Mouse (Mus musculus): Measurements from ENCODE around the gene Zbtb22. TPM values are rescaled to one million over a fixed set of nuclear protein-coding genes. Genes with fewer than 3 reads are reported as not detected.
"Not testable (repeated sequence)": the region's sequence is repeated elsewhere in the genome, so short reads cannot be mapped to it uniquely, and the experiment has no call there.

Gene Zbtb22
- polyA plus RNA-seq, 1 experiment from 2014 or later, result 11.3 TPM

GRCm38 (mm10) chr17:33892429-33892828 lies 23.3 kb upstream of the Zbtb22 start:
- no peak for ATAC-seq (replicated peaks; ENCODE audit: insufficient number of reproducible peaks, insufficient read depth, low FRiP score, low read depth)
- Histone ChIP-seq H3K4me3 (no peak overlapping the region), H3K36me3 (no peaks in the 10 kb centered on the region), H3K4me2 (no peak overlapping the region), H3K27ac (no peak overlapping the region), H3K4me1 (replicated peaks) (peaks cover 16% of the 10 kb centered on the region), H3K9me3 (replicated peaks) (no peaks in the 10 kb centered on the region), H3K27me3 (no peaks in the 10 kb centered on the region), H3K9ac (no peak overlapping the region)
- WGBS, result 29% methylated on average over 7 of the region's 7 CpGs

- ATAC-seq (replicated peaks; ENCODE audit: insufficient number of reproducible peaks, insufficient read depth, low FRiP score, low read depth); H3K4me3 ChIP-seq; H3K9ac ChIP-seq; H3K4me2 ChIP-seq; H3K36me3 ChIP-seq; H3K9me3 ChIP-seq (replicated peaks); H3K27me3 ChIP-seq; H3K27ac ChIP-seq: not testable (repeated sequence)
- peaks cover 12% of the 10 kb centered on the region for H3K4me1 ChIP-seq (replicated peaks)
- WGBS, result 74% methylated on average over 4 of the region's 4 CpGs
Measured at GRCm38 (mm10) chr17:33893011-33893410, 22.7 kb upstream of the Zbtb22 start.

DNA sequence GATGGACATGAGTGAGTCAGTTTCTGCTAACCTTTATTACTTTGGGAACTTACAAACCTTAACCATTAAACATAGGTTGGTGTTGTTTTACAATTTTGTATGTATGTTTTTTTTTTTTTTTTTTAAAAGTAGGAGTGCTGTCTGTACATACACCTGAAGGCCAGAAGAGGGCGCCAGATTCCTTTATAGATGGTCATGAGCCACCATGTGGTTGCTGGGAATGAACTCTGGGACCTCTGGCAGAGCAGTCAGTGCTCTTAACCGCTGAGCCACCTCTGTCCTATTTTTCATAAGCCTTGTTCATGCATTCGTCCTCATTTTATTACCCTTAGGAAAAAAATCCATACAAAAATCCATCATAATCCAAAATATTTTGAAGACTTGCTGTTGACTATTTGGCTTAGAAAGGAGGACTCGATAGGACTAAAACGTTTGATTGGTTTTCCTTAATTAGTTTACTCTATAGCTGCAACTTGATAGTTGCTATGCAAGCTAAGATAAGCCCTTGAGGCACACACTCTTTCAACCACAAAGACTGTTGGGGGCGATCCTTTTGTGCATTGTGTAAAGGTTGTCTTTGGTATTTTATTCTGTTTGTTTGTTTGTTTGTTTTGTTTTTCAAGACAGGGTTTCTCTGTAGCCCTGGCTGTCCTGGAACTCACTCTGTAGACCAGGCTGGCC lies 18.4 kb upstream of the Zbtb22 start:
- Histone ChIP-seq H3K36me3 (no peaks in the 10 kb centered on the region), H3K4me3 (no peak overlapping the region), H3K27me3 (no peaks in the 10 kb centered on the region), H3K4me2 (no peak overlapping the region), H3K9ac (no peak overlapping the region), H3K4me1 (replicated peaks) (peaks cover 5% of the 10 kb centered on the region; the same call in 1 of the 2 replicates), H3K9me3 (replicated peaks) (no peaks in the 10 kb centered on the region), H3K27ac (no peak overlapping the region)
- WGBS, result 45% methylated on average over 6 of the region's 6 CpGs
- ATAC-seq (replicated peaks; ENCODE audit: insufficient number of reproducible peaks, insufficient read depth, low FRiP score, low read depth), result no peak

DNA sequence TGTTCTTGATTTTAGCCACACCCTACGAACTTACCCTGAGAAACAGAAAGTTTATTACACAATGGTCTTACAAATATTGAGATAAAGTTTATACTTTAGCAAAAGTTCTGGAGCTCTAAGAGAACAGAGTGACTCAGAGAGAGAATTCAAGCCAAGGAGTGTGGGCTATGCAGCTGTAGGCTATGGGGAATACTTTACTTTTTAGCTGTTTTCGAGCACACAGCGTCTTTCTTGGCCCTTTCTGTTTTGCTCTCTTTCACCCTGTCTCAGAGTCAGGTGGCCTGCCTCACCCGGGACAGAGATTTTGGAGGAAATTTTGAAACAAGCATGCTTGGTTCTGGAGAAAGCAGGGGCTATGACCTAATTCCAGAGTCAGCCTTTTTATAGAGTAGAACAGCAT lies 17.5 kb upstream of the Zbtb22 start:
- not testable (repeated sequence) for H3K9ac ChIP-seq; H3K36me3 ChIP-seq; ATAC-seq (replicated peaks; ENCODE audit: insufficient number of reproducible peaks, insufficient read depth, low FRiP score, low read depth); H3K4me3 ChIP-seq; H3K9me3 ChIP-seq (replicated peaks); H3K27me3 ChIP-seq; H3K27ac ChIP-seq; H3K4me2 ChIP-seq; H3K4me1 ChIP-seq (replicated peaks)
- 83% methylated on average over 4 of the region's 4 CpGs for WGBS

- H3K36me3 ChIP-seq, result no peaks in the 10 kb centered on the region
- H3K27ac ChIP-seq, result no peak overlapping the region
- H3K9me3 ChIP-seq (replicated peaks), result no peaks in the 10 kb centered on the region
- no peaks in the 10 kb centered on the region for H3K27me3 ChIP-seq
- no peak overlapping the region for H3K9ac ChIP-seq
- peaks cover 5% of the 10 kb centered on the region; the same call in 1 of the 2 replicates for H3K4me1 ChIP-seq (replicated peaks)
- no peak overlapping the region for H3K4me3 ChIP-seq
- WGBS, result 68% methylated on average over 4 of the region's 4 CpGs
- no peak for ATAC-seq (replicated peaks; ENCODE audit: insufficient number of reproducible peaks, insufficient read depth, low FRiP score, low read depth)
- H3K4me2 ChIP-seq, result no peak overlapping the region
Measured at GRCm38 (mm10) chr17:33899642-33900041, 16.1 kb upstream of the Zbtb22 start.

DNA sequence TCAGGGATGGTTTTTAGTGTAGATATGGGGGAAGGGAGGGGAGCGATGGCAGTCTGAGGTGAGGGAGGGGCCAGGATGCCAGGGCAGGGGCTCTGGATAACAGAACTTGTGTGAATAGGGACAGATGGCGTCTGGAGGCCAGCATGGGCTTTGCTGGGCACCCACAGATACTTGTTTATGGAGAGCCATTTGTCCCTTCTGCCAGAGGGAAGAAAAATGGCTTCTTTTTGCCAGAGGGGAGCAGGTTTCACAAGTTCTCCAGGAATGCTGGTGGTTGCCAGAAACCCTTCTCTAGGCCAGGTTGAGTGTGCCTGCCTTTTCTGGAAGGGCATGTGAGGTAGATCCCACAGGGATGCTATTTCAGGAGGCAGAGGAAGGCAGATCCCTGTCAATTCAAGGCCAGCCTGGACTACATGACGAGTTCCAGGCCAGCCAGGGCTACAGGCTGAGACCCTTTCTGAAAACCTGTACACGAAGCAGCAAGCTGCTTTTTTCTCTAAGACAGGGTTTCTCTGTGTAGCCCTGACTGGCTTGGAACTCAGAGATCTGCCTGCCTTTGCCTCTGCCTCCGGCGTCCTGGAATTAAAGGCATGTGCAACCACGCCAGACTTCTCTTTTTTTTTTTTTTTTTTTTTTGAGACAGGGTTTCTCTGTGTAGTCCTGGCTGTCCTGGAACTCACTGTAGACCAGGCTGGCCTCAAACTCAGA lies 15.3 kb upstream of the Zbtb22 start:
- 49% methylated on average over 7 of the region's 7 CpGs for WGBS
- H3K27ac ChIP-seq, result no peak overlapping the region

GRCm38 (mm10) chr17:33900989-33901314 lies 14.8 kb upstream of the Zbtb22 start:
- H3K4me3 ChIP-seq, result no peak overlapping the region
- 72% methylated on average over 4 of the region's 4 CpGs for WGBS
- no peak overlapping the region for H3K27ac ChIP-seq
- no peak overlapping the region for H3K4me2 ChIP-seq
- H3K9ac ChIP-seq, result no peak overlapping the region
- no peaks in the 10 kb centered on the region for H3K9me3 ChIP-seq (replicated peaks)
- H3K4me1 ChIP-seq (replicated peaks), result peaks cover 5% of the 10 kb centered on the region; the same call in 1 of the 2 replicates
- H3K36me3 ChIP-seq, result no peaks in the 10 kb centered on the region
- H3K27me3 ChIP-seq, result no peaks in the 10 kb centered on the region
- no peak for ATAC-seq (replicated peaks; ENCODE audit: insufficient number of reproducible peaks, insufficient read depth, low FRiP score, low read depth)

More for the DNA sequence above, 15.3 kb upstream of the Zbtb22 start:
- H3K4me2 ChIP-seq, result no peak overlapping the region
- H3K4me1 ChIP-seq (replicated peaks), result peaks cover 5% of the 10 kb centered on the region; the same call in 1 of the 2 replicates
- no peaks in the 10 kb centered on the region for H3K27me3 ChIP-seq
- no peaks in the 10 kb centered on the region for H3K9me3 ChIP-seq (replicated peaks)
- H3K9ac ChIP-seq, result 0 out of 2 replicates have a peak overlapping the region, but pooled peaks have one; percentile 14
- no peak for ATAC-seq (replicated peaks; ENCODE audit: insufficient number of reproducible peaks, insufficient read depth, low FRiP score, low read depth)
- H3K36me3 ChIP-seq, result no peaks in the 10 kb centered on the region
- no peak overlapping the region for H3K4me3 ChIP-seq

- Histone ChIP-seq H3K4me1 (replicated peaks) (peaks cover 5% of the 10 kb centered on the region; the same call in 1 of the 2 replicates), H3K9me3 (replicated peaks) (no peaks in the 10 kb centered on the region), H3K27ac (peak overlapping the region; percentile 47), H3K4me3 (no peak overlapping the region), H3K9ac (no peak overlapping the region), H3K4me2 (no peak overlapping the region), H3K27me3 (no peaks in the 10 kb centered on the region), H3K36me3 (no peaks in the 10 kb centered on the region)
- ATAC-seq (replicated peaks; ENCODE audit: insufficient number of reproducible peaks, insufficient read depth, low FRiP score, low read depth), result peak; percentile 63; the same call in 1 of the 2 replicates
- 56% methylated on average over 4 of the region's 4 CpGs for WGBS
Measured at GRCm38 (mm10) chr17:33901653-33902052, 14.1 kb upstream of the Zbtb22 start.

DNA sequence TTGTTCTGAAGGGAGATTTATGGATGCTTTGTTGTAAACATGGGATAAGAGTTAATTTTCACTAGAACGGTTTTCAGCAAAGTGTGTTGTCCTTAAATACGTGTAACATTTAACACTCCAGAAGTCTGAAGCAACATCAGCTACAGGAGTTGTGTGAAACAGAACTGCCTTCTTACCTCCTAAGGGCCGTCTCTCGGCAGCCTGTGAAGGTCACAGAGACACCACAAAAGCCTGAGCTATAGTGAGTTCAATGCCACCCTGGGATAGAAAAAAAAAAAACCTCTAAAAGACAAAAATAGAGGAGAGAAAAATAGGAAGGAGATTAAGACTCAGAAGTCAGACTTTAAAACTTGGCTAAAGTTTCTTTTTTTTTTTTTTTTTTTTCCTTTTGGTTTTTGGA lies 13.6 kb upstream of the Zbtb22 start:
- Histone ChIP-seq H3K4me3 (no peak overlapping the region), H3K9ac (no peak overlapping the region), H3K9me3 (replicated peaks) (no peaks in the 10 kb centered on the region), H3K27ac (peak overlapping the region; percentile 47), H3K4me1 (replicated peaks) (peaks cover 5% of the 10 kb centered on the region; the same call in 1 of the 2 replicates), H3K4me2 (no peak overlapping the region), H3K27me3 (no peaks in the 10 kb centered on the region), H3K36me3 (no peaks in the 10 kb centered on the region)
- no peak for ATAC-seq (replicated peaks; ENCODE audit: insufficient number of reproducible peaks, insufficient read depth, low FRiP score, low read depth)
- WGBS, result 46% methylated on average over 4 of the region's 4 CpGs

GRCm38 (mm10) chr17:33902491-33902890 lies 13.2 kb upstream of the Zbtb22 start:
- H3K9me3 ChIP-seq (replicated peaks), result no peaks in the 10 kb centered on the region
- H3K4me2 ChIP-seq, result no peak overlapping the region
- H3K9ac ChIP-seq, result no peak overlapping the region
- no peak overlapping the region for H3K4me3 ChIP-seq
- H3K4me1 ChIP-seq (replicated peaks), result peaks cover 5% of the 10 kb centered on the region; the same call in 1 of the 2 replicates
- WGBS, result 77% methylated on average over 7 of the region's 7 CpGs
- H3K36me3 ChIP-seq, result no peaks in the 10 kb centered on the region
- ATAC-seq (replicated peaks; ENCODE audit: insufficient number of reproducible peaks, insufficient read depth, low FRiP score, low read depth), result no peak
- H3K27me3 ChIP-seq, result no peaks in the 10 kb centered on the region
- H3K27ac ChIP-seq, result no peak overlapping the region

DNA sequence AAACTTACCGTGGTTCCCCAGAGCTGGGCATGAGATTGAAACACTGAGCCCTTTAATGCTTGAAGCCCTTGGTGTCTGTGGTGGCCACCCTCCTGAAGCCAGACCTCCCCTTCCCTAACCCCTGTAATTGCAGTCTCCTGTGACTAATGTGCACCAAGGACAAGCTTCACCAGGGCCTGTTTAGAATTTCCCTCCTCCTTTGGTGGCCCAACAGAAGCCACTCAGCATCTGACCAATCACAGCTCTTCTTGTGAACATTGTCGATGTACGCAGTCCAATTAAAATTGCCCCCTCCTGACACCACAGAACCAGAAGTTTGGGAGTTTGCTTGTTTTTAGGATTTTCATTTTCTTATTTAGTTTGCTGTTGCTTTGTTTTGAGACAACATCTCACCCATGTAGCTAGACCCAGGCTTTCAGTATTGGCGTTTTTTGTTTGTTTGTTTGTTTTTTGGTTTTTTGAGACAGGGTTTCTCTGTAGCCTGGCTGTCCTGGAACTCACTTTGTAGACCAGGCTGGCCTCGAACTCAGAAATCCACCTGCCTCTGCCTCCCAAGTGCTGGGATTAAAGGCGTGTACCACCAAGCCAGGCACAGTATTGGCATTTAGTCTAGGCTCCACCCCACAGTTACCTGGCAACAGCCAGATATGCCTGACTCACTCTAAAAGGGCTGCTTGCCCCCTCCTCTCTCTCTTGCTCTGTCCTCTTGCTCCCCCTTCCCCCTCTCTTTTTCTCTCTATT lies 11.6 kb upstream of the Zbtb22 start:
- H3K27ac ChIP-seq; ATAC-seq (replicated peaks; ENCODE audit: insufficient number of reproducible peaks, insufficient read depth, low FRiP score, low read depth); H3K27me3 ChIP-seq; H3K9ac ChIP-seq; H3K4me3 ChIP-seq; H3K9me3 ChIP-seq (replicated peaks); H3K4me2 ChIP-seq; H3K36me3 ChIP-seq: not testable (repeated sequence)
- H3K4me1 ChIP-seq (replicated peaks), result peaks cover 14% of the 10 kb centered on the region
- WGBS, result 75% methylated on average over 6 of the region's 6 CpGs

All from heart, embryonic 15.5 days (tissue).